Mouse (Mus musculus): ENCODE results near the gene Ldlrad2. TPM values are rescaled to one million over a fixed set of nuclear protein-coding genes. Genes with fewer than 3 reads are reported as not detected.
A peak's percentile ranks its signal among the peaks of the same experiment; 100 is the strongest.

Gene Ldlrad2
- total RNA-seq, 2 experiments from 2014 or later, result not detected

DNA sequence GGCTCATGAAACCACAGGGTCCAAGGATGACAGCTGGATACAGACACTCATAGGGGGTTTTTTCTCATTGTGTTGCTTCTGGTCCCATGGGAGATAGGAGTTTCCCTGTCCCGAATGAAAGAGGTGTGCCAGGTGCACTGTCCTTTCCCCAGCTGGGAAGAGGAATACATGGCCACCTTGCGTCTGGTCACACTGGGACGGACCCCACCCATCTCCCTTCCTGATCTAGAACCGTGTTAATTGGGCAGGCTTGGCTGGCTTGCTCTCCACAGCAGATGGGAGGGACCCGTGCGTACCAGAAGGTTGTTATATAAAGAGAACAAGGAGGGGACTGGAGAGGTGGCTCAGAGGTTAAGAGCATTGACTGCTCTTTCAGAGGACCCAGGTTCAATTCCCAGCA, 46.5 kb downstream of the Ldlrad2 start:
- intact Hi-C loops (cut with DNase I), result no loop called here
- Histone ChIP-seq H3K27ac (peak overlapping the region; percentile 70), H3K4me3 (no peak overlapping the region)
- DNase-seq, result no peak
- no peak for TF ChIP-seq CTCF (IDR thresholded peaks at IDR 0.05)

DNA sequence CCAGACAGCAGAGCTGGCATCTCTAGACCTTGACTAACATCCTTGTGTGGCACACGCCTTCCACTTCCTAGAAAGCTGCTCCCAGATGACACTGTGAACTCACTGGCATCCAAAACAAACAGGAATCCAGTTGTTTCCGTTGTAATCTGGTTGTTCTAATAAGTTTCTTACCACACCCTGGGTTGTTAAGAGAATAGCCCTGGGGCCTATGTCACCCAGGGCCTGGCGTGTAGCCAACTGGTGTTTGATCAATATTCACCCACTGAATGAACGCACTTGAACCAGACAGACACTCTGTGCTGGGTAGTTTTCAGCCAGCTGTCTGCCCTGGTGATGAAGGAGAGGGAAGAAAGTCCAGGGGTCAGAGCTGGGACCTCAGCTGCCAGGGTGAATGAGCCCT, 47.0 kb downstream of the Ldlrad2 start:
- no peak for TF ChIP-seq CTCF (IDR thresholded peaks at IDR 0.05)
- H3K4me3 ChIP-seq, result no peak overlapping the region
- DNase-seq, result no peak
- H3K27ac ChIP-seq, result peak overlapping the region; percentile 70
- intact Hi-C loops (cut with DNase I), result no loop called here

DNA sequence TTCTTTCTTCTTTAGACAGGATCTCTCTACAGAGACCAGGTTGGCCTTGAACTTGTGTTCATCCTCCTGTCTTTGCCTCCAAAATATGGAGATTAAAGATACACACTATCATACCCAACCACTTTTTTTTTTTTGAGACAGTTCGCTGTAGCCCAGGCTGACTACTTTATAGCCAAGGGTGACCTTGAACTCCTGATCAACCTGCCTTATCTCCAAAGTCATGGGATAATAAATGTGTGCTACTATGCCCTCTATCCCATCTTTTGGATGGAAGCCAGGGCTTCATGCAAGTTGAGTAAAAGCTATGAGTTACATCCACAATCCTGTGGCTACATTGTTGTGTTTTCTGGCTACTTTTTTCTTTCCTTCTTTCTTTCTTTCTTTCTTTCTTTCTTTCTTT, 48.9 kb downstream of the Ldlrad2 start:
- no peak overlapping the region for H3K27ac ChIP-seq
- intact Hi-C loops (cut with DNase I), result no loop called here
- TF ChIP-seq CTCF (IDR thresholded peaks at IDR 0.05), result no peak
- no peak overlapping the region for H3K4me3 ChIP-seq
- DNase-seq, result no peak

Small RNAs within 50 kb of the gene (microRNA-seq; reads per million reads assigned to microRNA genes)
- gene Mir7018, result not detected

Other genes starting within 250 kb of the Ldlrad2 start
- 100 to 1,000 TPM; 169 to 187 TPM for gene Cdc42, start 216.8 kb downstream of the Ldlrad2 start, total RNA-seq (2021)
- not detected for gene Cela3a, start 164.8 kb downstream of the Ldlrad2 start, total RNA-seq (2021)
- gene Cela3b, start 144.0 kb downstream of the Ldlrad2 start, total RNA-seq (2021), result not detected
- not detected for gene 1700013G24Rik, start 121.3 kb downstream of the Ldlrad2 start, total RNA-seq (2021)
- 10 to 100 TPM; 55.2 to 77.5 TPM for gene Hspg2, start 105.8 kb downstream of the Ldlrad2 start, total RNA-seq (2021)
- gene Usp48, start 19.2 kb upstream of the Ldlrad2 start, total RNA-seq (2021), result 10 to 100 TPM; 28.1 to 36.1 TPM
- 1 to 10 TPM; 4.4 to 8.6 TPM for gene Rap1gap, start 90.2 kb upstream of the Ldlrad2 start, total RNA-seq (2021)
- 10 to 100 TPM; 10.3 to 42.2 TPM for gene Alpl, start 221.8 kb upstream of the Ldlrad2 start, total RNA-seq (2021)

Measured in gastrocnemius, adult 2 months (tissue).